Comparison of ENCODE assay signal across 7 mouse cellular contexts in the genomic region with DNA sequence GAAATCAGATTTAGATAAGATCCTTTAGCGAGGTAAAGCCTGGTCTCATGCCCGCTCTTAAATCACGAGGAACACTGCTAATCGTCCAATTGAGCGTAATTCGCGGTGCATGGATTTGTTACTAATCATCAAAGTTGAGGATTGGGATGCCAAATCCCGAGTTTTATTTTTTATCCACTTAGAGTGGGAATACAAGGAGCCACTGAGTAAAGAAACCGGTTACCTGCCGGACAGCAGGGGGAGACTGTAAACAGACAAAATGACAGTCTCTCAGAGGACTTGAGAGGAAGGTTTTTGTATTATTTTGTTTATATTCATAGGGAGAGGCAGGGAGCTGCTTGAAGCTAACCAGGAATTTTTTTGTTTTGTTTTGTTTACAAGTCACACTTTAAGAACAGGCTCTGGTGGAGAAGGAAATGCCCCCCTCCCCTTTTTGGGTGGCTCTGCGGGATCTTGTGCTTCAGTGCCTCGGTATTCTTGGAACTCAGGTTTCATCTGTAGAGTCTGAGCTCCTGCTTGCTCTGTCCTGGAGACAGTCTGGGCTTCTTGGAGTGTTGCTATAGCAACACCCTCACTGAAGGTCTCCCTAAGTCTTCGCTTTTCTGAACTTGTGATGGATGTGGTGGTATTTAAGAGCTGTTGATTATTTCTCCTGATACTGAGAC. TPM values are rescaled to one million over a fixed set of nuclear protein-coding genes. Genes with fewer than 3 reads are reported as not detected.
A peak's percentile ranks its signal among the peaks of the same experiment; 100 is the strongest.
DNase-seq lines count a peak whose midpoint lies in the region; ATAC-seq and TF ChIP-seq lines count a peak whose summit lies in the region.

No protein-coding gene starts in this region.

- no peak overlapping the region for H3K27ac ChIP-seq in forebrain, embryonic 14.5 days (ENCODE audit: low read depth, low read length)
- peak overlapping the region; percentile 92 for H3K27ac ChIP-seq in kidney, embryonic 15.5 days
- H3K27ac ChIP-seq in macrophage, result peak overlapping the region; percentile 57

- peak; percentile 72 for DNase-seq in NIH3T3 (ENCODE audit: low read depth)
- DNase-seq in forebrain, embryonic 14.5 days (ENCODE audit: low spot score), result peak; percentile 33
- no peak for DNase-seq in yolk sac, embryonic 10.5 days (ENCODE audit: low spot score)
- DNase-seq in gastrocnemius, adult 8-10 months (ENCODE audit: low spot score in 2 of 2), result no peak

- 14% methylated on average over 13 of the region's 13 CpGs for WGBS in forebrain, embryonic 14.5 days
- WGBS in kidney, embryonic 15.5 days, result 8% methylated on average over 13 of the region's 13 CpGs
- 12% methylated on average over 13 of the region's 13 CpGs for WGBS in macrophage (ENCODE audit: missing documents)

- peak overlapping the region; percentile 80 for H3K9ac ChIP-seq in forebrain, embryonic 14.5 days (ENCODE audit: low read length)
- peak overlapping the region; percentile 64 for H3K9ac ChIP-seq in kidney, embryonic 15.5 days

- H3K27me3 ChIP-seq in E14TG2a.4 (ENCODE audit: insufficient read depth, low read length), result no peaks in the 10 kb centered on the region
- H3K27me3 ChIP-seq in forebrain, embryonic 14.5 days (replicated peaks; ENCODE audit: control insufficient read depth, insufficient read depth, low read length), result no peaks in the 10 kb centered on the region
- no peaks in the 10 kb centered on the region for H3K27me3 ChIP-seq in kidney, embryonic 15.5 days

- peaks cover 29% of the 10 kb centered on the region for H3K79me2 ChIP-seq in macrophage (ENCODE audit: inconsistent target)

- TF ChIP-seq CTCF in E14TG2a.4 (conservative IDR thresholded peaks at IDR 0.05; ENCODE audit: low read length), result peak; percentile 30

- H3K4me1 ChIP-seq in E14TG2a.4 (replicated peaks; ENCODE audit: low read depth, low read length), result peaks cover 70% of the 10 kb centered on the region
- H3K4me1 ChIP-seq in forebrain, embryonic 14.5 days (ENCODE audit: control insufficient read depth, insufficient read depth, low read length), result peaks cover 10% of the 10 kb centered on the region; the same call in 1 of the 2 replicates
- H3K4me1 ChIP-seq in kidney, embryonic 15.5 days, result peaks cover 38% of the 10 kb centered on the region

- H3K36me3 ChIP-seq in E14TG2a.4 (ENCODE audit: insufficient read depth, low read length), result peaks cover 72% of the 10 kb centered on the region
- peaks cover 28% of the 10 kb centered on the region for H3K36me3 ChIP-seq in forebrain, embryonic 14.5 days (ENCODE audit: control insufficient read depth, insufficient read depth, low read length)
- H3K36me3 ChIP-seq in kidney, embryonic 15.5 days, result peaks cover 34% of the 10 kb centered on the region
- H3K36me3 ChIP-seq in macrophage (ENCODE audit: inconsistent target), result peaks cover 40% of the 10 kb centered on the region

- H3K4me2 ChIP-seq in forebrain, embryonic 14.5 days (ENCODE audit: low read length), result peak overlapping the region; percentile 87
- H3K4me2 ChIP-seq in kidney, embryonic 15.5 days, result peak overlapping the region; percentile 78

- H3K9me3 ChIP-seq in E14TG2a.4 (ENCODE audit: low read length), result no peaks in the 10 kb centered on the region
- H3K9me3 ChIP-seq in forebrain, embryonic 14.5 days (replicated peaks; ENCODE audit: control insufficient read depth, low read length), result no peaks in the 10 kb centered on the region
- H3K9me3 ChIP-seq in kidney, embryonic 15.5 days (replicated peaks), result no peaks in the 10 kb centered on the region

- H3K4me3 ChIP-seq in E14TG2a.4 (replicated peaks; ENCODE audit: low read length) (peak overlapping the region; percentile 91), macrophage (ENCODE audit: inconsistent target) (peak overlapping the region; percentile 99)
- H3K4me3 ChIP-seq in forebrain, embryonic 14.5 days (ENCODE audit: low read depth, low read length), result peak overlapping the region; percentile 73
- H3K4me3 ChIP-seq in kidney, embryonic 15.5 days (replicated peaks), result peak overlapping the region; percentile 79

- no peak for ATAC-seq in forebrain, embryonic 14.5 days
- ATAC-seq in kidney, embryonic 15.5 days (replicated peaks; ENCODE audit: low FRiP score), result 0 out of 2 replicates have a peak, but pooled peaks have one; percentile 13

RNA-seq across cellular contexts. Expression of gene Inpp5k, which starts 0.9 kb away (rescaled TPM):
- 53.9 and 55.5 TPM in 2 replicates for polyA plus RNA-seq in forebrain, embryonic 14.5 days (2014; fragmentation: Nextera tagmentation; extraction: Ambion mirVana)
- 26.6 and 28.7 TPM in 2 replicates for polyA plus RNA-seq in kidney, embryonic 15.5 days (2015; fragmentation: Nextera tagmentation; extraction: Ambion mirVana)
- 100 to 1,000 TPM in 17 of 26 experiments, 10 to 100 TPM in 9; 32.1 to 200 (median 143) TPM for total RNA-seq in macrophage (2018; cell fraction: chromatin; rRNA removed)
- 10 to 100 TPM; 29.2 to 51.8 (median 41.0) TPM for total RNA-seq in macrophage (2018; cell fraction: cytosol; rRNA removed)
- 100 to 1,000 TPM in 12 of 26 experiments, 10 to 100 TPM in 14; 30.5 to 167 (median 94.2) TPM for total RNA-seq in macrophage (2018; cell fraction: nucleus; rRNA removed)
- 20.3 to 48.0 TPM (median 38.4 TPM) in 3 replicates for polyA plus RNA-seq in macrophage (2018)
- total RNA-seq in gastrocnemius, adult 8-10 months (2022), result 10 to 100 TPM; 20.2 to 25.3 (median 23.6) TPM

RNA-seq across cellular contexts. Expression of gene Myo1c, which starts 18.6 kb away (rescaled TPM):
- polyA plus RNA-seq in forebrain, embryonic 14.5 days (2014; fragmentation: Nextera tagmentation; extraction: Ambion mirVana), result 5.7 and 6.6 TPM in 2 replicates
- 59.8 and 67.6 TPM in 2 replicates for polyA plus RNA-seq in kidney, embryonic 15.5 days (2015; fragmentation: Nextera tagmentation; extraction: Ambion mirVana)
- 100 to 1,000 TPM; 148 to 797 (median 256) TPM for total RNA-seq in macrophage (2018; cell fraction: chromatin; rRNA removed)
- 100 to 1,000 TPM in 2 of 26 experiments, 10 to 100 TPM in 24; 62.7 to 107 (median 85.7) TPM for total RNA-seq in macrophage (2018; cell fraction: cytosol; rRNA removed)
- total RNA-seq in macrophage (2018; cell fraction: nucleus; rRNA removed), result 100 to 1,000 TPM in 23 of 26 experiments, 10 to 100 TPM in 3; 87.8 to 217 (median 136) TPM
- polyA plus RNA-seq in macrophage (2018), result 62.9 to 77.4 TPM (median 64.6 TPM) in 3 replicates
- 10 to 100 TPM; 29.7 to 34.7 (median 32.1) TPM for total RNA-seq in gastrocnemius, adult 8-10 months (2022)

RNA-seq across cellular contexts. Expression of gene Pitpna, which starts 43.8 kb away (rescaled TPM):
- polyA plus RNA-seq in forebrain, embryonic 14.5 days (2014; fragmentation: Nextera tagmentation; extraction: Ambion mirVana), result 94.2 and 101 TPM in 2 replicates
- polyA plus RNA-seq in kidney, embryonic 15.5 days (2015; fragmentation: Nextera tagmentation; extraction: Ambion mirVana), result 77.6 and 83.5 TPM in 2 replicates
- 100 to 1,000 TPM in 25 of 26 experiments, 10 to 100 TPM in 1; 81.1 to 352 (median 282) TPM for total RNA-seq in macrophage (2018; cell fraction: chromatin; rRNA removed)
- total RNA-seq in macrophage (2018; cell fraction: cytosol; rRNA removed), result 100 to 1,000 TPM; 242 to 357 (median 310) TPM
- total RNA-seq in macrophage (2018; cell fraction: nucleus; rRNA removed), result 100 to 1,000 TPM in 25 of 26 experiments, 10 to 100 TPM in 1; 98.7 to 332 (median 234) TPM
- 282 to 582 TPM (median 340 TPM) in 3 replicates for polyA plus RNA-seq in macrophage (2018)
- 100 to 1,000 TPM; 153 to 214 (median 207) TPM for total RNA-seq in gastrocnemius, adult 8-10 months (2022)

RNA-seq across cellular contexts. Expression of gene Crk, which starts 47.4 kb away (rescaled TPM):
- polyA plus RNA-seq in forebrain, embryonic 14.5 days (2014; fragmentation: Nextera tagmentation; extraction: Ambion mirVana), result 105 and 109 TPM in 2 replicates
- polyA plus RNA-seq in kidney, embryonic 15.5 days (2015; fragmentation: Nextera tagmentation; extraction: Ambion mirVana), result 119 and 131 TPM in 2 replicates
- 100 to 1,000 TPM; 135 to 258 (median 172) TPM for total RNA-seq in macrophage (2018; cell fraction: chromatin; rRNA removed)
- total RNA-seq in macrophage (2018; cell fraction: cytosol; rRNA removed), result 100 to 1,000 TPM in 3 of 26 experiments, 10 to 100 TPM in 23; 72.1 to 124 (median 81.7) TPM
- total RNA-seq in macrophage (2018; cell fraction: nucleus; rRNA removed), result 100 to 1,000 TPM in 25 of 26 experiments, 10 to 100 TPM in 1; 97.0 to 221 (median 127) TPM
- polyA plus RNA-seq in macrophage (2018), result 52.3 to 73.1 TPM (median 60.5 TPM) in 3 replicates
- 10 to 100 TPM; 48.7 to 68.4 (median 50.0) TPM for total RNA-seq in gastrocnemius, adult 8-10 months (2022)

Comparison
In these comparisons a context has a peak if more than half of its experiments do, and no peak if none do; other contexts are left out.
1. DNase-seq: peak in NIH3T3 (single experiment) and forebrain, embryonic 14.5 days (single experiment); none in yolk sac, embryonic 10.5 days (single experiment) and gastrocnemius, adult 8-10 months (0 of 2).
2. Peak in every context shown above with its lines, with median percentiles within 50 percentile points of each other: H3K4me3 ChIP-seq.